Mouse (Mus musculus): Measurements from ENCODE around the gene Gtf3c5. TPM values are rescaled to one million over a fixed set of nuclear protein-coding genes. Genes with fewer than 3 reads are reported as not detected.

The Gtf3c5 gene
- total RNA-seq, 2 experiments from 2014 or later = 7.1 to 7.4 TPM

- DNase-seq = peak; percentile 77
- intact Hi-C loops (cut with DNase I; ENCODE audit: low total_unique reads) = no loop called here
These were observed 58.2 kb downstream of the Gtf3c5 start for GRCm38 (mm10) chr2:28525219-28525942.

GRCm38 (mm10) chr2:28524406-28524805, 59.1 kb downstream of the Gtf3c5 start:
- intact Hi-C loops (cut with DNase I; ENCODE audit: low total_unique reads) = no loop called here
- DNase-seq = peak; percentile 4

GRCm38 (mm10) chr2:28523643-28524117, 59.9 kb downstream of the Gtf3c5 start:
- intact Hi-C loops (cut with DNase I; ENCODE audit: low total_unique reads) = no loop called here
- DNase-seq = peak; percentile 89

DNA sequence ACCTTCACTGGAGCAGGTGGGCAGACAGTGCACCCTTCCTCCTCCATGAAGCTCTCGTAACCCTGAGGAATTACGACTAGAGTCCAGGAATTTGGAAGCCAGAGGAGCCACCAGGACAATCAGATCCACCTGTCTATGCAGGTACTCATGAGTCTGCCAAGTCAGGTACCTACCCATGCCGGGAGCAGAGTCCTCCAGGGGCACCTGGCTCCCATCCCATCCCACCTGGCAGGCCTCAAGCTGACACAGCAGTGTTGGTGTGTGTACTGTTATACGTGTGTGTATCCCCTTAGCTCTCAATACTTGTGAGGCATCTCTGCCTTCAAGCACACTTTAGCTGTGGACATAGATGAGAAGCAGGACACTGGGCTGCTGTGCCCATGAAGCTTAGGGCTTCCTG, 61.4 kb downstream of the Gtf3c5 start:
- no peak for DNase-seq
- intact Hi-C loops (cut with DNase I; ENCODE audit: low total_unique reads) = no loop called here

- no peak for DNase-seq
- intact Hi-C loops (cut with DNase I; ENCODE audit: low total_unique reads) = no loop called here
These were observed 61.9 kb downstream of the Gtf3c5 start for GRCm38 (mm10) chr2:28521571-28522151.

GRCm38 (mm10) chr2:28520581-28520980, 63.0 kb downstream of the Gtf3c5 start:
- intact Hi-C loops (cut with DNase I; ENCODE audit: low total_unique reads) = no loop called here
- DNase-seq = no peak

DNA sequence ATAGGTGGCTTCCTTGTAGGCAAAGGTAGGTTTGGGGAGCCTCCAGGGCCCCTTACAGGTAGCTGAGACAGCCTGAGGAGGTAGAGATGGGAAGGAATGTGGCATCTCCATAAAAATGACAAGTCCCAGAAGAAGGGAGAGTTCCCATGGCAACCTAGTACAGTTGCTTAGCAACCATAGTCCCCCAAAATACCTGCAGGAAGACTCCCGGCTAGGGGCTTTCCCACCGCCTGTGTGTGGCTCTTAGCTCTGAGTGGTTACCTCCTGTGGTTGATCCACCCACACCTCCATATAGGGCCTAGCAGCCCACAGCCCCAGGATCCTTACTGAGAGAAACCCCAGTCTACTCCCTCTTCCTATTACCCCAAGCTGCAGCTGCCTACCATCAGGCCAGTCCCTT, 65.3 kb downstream of the Gtf3c5 start:
- intact Hi-C loops (cut with DNase I; ENCODE audit: low total_unique reads) = loop anchor here (10.0 kb wide), 1 partner anchor 67 kb away; the partner anchor contains the start of gene Gtf3c5
- no peak for DNase-seq

- DNase-seq = peak; percentile 81
- intact Hi-C loops (cut with DNase I; ENCODE audit: low total_unique reads) = loop anchor here (2.0 to 10.0 kb wide), 2 partner anchors 31 to 67 kb away; partner anchors contain the start of gene Gtf3c5
These were observed 66.2 kb downstream of the Gtf3c5 start for GRCm38 (mm10) chr2:28517206-28517909.

Small RNA genes within 50 kb of the gene (microRNA-seq; reads per million reads assigned to microRNA genes)
- 0 reads per million in 2 experiments for gene Gm22824

Other genes starting within 250 kb of the Gtf3c5 start
- 1 to 10 TPM; 1.5 to 2.7 TPM for gene Ppp1r26, start 137.0 kb downstream of the Gtf3c5 start, total RNA-seq (2021)
- gene 1700007K13Rik, start 117.4 kb downstream of the Gtf3c5 start, total RNA-seq (2021) = under 1 TPM in 1 of 2 experiments, not detected in 1; 0.55 TPM
- gene Mrps2, start 115.7 kb downstream of the Gtf3c5 start, total RNA-seq (2021) = 10 to 100 TPM; 25.3 to 28.5 TPM
- gene Gbgt1, start 86.9 kb downstream of the Gtf3c5 start, total RNA-seq (2021) = 1 to 10 TPM; 1.7 to 1.9 TPM
- under 1 TPM in 1 of 2 experiments, not detected in 1; 0.90 TPM for gene Gm10134, start 77.7 kb downstream of the Gtf3c5 start, total RNA-seq (2021)
- 10 to 100 TPM; 17.1 to 25.3 TPM for gene Ralgds, start 70.6 kb downstream of the Gtf3c5 start, total RNA-seq (2021)
- gene Cel, start 20.3 kb downstream of the Gtf3c5 start, total RNA-seq (2021) = not detected
- gene Gfi1b, start 38.2 kb upstream of the Gtf3c5 start, total RNA-seq (2021) = not detected
- 10 to 100 TPM; 16.5 to 19.5 TPM for gene Tsc1, start 57.5 kb upstream of the Gtf3c5 start, total RNA-seq (2021)
- not detected for gene Spaca9, start 116.0 kb upstream of the Gtf3c5 start, total RNA-seq (2021)
- not detected for gene Ak8, start 116.4 kb upstream of the Gtf3c5 start, total RNA-seq (2021)